Mouse (Mus musculus) erythroblast, embryonic 14.5 days (primary cell): Measurements from ENCODE around the gene Hcrtr1. TPM values are rescaled to one million over a fixed set of nuclear protein-coding genes. Genes with fewer than 3 reads are reported as not detected.

Experiments
- H3K27me3 ChIP-seq: 2 replicates; pipeline ENCODE4 v1.6.1; 2012; ENCODE audit warnings: inconsistent platforms; ENCODE audit not compliant: control insufficient read depth
- H3K36me3 ChIP-seq: 2 replicates; pipeline ENCODE4 v1.6.1; 2012; ENCODE audit warnings: mild to moderate bottlenecking, inconsistent platforms; ENCODE audit not compliant: control insufficient read depth
- H3K4me1 ChIP-seq: 2 replicates; pipeline ENCODE4 v1.6.1; 2012; ENCODE audit warnings: inconsistent platforms; ENCODE audit not compliant: control insufficient read depth
- H3K4me3 ChIP-seq: replicated peaks from 2 replicates; pipeline ENCODE3; 2012; ENCODE audit warnings: moderate library complexity, mild to moderate bottlenecking, inconsistent platforms
- H3K9me3 ChIP-seq: 2 replicates; pipeline ENCODE4 v1.6.1; 2012; ENCODE audit warnings: low read length, inconsistent platforms, mixed read lengths; ENCODE audit not compliant: control insufficient read depth
- GATA1 ChIP-seq: IDR thresholded peaks from 2 replicates; pipeline ENCODE4 v1.6.1; 2012; ENCODE audit warnings: low read length, inconsistent platforms, mixed read lengths
- TAL1 ChIP-seq: IDR thresholded peaks from 3 replicates; pipeline ENCODE4 v1.6.1; 2012; ENCODE audit warnings: low read length, inconsistent platforms, mixed read lengths
- polyA plus RNA-seq: library from polyadenylated mRNA; stranded (reverse); fragments of >175 nt; gene quantifications from 2 replicates; pipeline ENCODE4 v1.2.3, GENCODE M21; 2012

Hcrtr1 gene
- polyA plus RNA-seq, 1 experiment = not detected

DNA sequence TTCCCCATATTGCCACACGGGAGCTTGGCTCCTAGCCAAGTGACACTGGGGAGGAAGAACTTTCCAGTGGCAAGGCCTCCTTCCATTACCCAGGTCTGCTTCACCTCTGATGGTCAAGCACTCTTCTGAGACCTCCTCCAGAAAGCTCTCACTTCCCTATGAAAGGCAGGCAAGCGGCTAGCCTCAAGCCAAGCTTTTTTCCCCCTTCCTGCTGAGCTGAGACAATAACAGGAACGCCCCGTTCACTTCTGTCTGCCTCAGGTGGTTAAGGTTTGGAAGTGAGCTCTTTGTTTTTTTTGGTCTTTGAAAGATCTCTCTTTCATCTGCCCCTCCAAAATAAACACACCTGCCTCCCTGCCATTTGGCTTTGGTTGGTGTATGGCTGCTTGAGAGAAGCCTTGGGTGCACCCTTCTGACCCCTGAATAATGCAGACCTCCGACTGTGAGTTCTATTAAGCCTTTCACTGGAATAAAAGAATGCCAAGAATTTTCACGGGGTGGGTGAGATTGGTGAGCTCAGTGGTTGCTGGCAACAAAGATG is 37.0 kb downstream of the Hcrtr1 start, which contains the start of gene Pef1:
Gene Pef1, plus strand, starts transcription at position 448 of the 541 bp plus-strand sequence.
- no peaks in the 10 kb centered on the region for H3K36me3 ChIP-seq
- peaks cover 4% of the 10 kb centered on the region for H3K9me3 ChIP-seq
- TF ChIP-seq TAL1 (no peak), GATA1 (no peak)
- H3K4me1 ChIP-seq = peaks cover 12% of the 10 kb centered on the region
- no peak within 1 kb of the TSS for H3K4me3 ChIP-seq
- H3K27me3 ChIP-seq = peaks cover 12% of the 10 kb centered on the region

DNA sequence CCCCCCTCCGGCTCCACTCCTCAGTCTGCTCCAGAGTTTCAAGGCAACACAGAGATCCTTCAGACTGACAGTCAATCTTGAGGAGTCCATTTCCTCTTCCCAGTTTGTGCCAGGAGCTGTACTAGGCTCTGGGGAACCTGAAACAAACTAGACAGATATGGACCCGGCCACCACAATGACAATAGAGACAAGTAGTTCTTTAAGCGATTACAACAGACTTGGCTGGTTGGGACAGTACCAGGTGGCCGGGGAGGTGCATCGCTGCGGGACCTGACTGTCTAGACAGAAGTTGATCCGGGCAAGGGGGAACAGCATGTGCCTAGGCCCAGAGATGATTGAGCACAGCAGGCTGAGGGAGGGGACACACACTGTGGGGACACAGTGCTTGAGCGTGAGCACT is 38.0 kb downstream of the Hcrtr1 start:
- Histone ChIP-seq H3K27me3 (peaks cover 12% of the 10 kb centered on the region), H3K4me1 (peaks cover 3% of the 10 kb centered on the region), H3K4me3 (no peak overlapping the region), H3K36me3 (no peaks in the 10 kb centered on the region), H3K9me3 (peaks cover 4% of the 10 kb centered on the region)
- TF ChIP-seq TAL1 = no peak
- TF ChIP-seq GATA1 = no peak

DNA sequence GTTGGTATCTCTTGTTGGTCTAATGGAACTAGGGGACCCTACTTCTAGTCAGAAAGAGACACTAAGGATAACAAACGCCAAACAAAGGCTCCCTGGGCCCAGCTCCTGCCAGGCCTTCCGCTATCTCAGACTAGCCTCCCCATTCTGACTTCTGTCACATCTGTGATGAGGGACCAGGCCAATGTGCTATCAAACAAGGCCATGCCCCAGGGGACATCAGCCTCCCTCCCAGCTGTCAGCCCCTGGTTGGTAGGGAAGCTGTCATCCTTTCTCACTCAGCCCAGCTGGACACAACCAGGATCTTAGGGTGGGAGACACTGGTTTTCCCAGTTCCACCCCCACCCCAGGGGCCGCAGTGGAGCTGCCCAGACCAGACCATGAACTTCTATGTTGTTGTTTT is 44.0 kb downstream of the Hcrtr1 start:
- Histone ChIP-seq H3K9me3 (no peaks in the 10 kb centered on the region), H3K4me1 (no peaks in the 10 kb centered on the region), H3K4me3 (no peak overlapping the region), H3K27me3 (no peaks in the 10 kb centered on the region), H3K36me3 (no peaks in the 10 kb centered on the region)
- TF ChIP-seq GATA1 = no peak
- TF ChIP-seq TAL1 = no peak

DNA sequence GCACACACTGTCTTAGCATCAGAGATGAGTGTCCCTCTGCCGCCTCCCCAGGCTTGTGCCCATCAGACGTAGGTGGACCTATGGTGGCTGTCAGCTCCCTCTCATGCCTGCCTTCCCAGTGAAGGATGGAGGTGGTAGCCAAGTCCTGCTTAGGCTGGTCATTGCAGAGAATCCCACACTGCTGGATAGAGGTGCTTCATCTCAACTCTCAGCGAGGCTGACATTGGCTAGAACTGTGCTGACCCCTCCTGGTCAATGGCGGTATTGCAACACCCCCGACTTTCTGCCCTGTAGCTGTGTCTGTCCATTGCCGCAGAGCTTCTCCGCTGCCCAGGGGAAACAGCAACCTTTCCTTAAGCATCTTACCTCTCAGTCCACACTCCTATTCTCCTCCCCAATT is 51.9 kb downstream of the Hcrtr1 start:
- TF ChIP-seq TAL1 (no peak), GATA1 (no peak)
- H3K27me3 ChIP-seq = no peaks in the 10 kb centered on the region; the same call in 1 of the 2 replicates
- H3K9me3 ChIP-seq = no peaks in the 10 kb centered on the region
- no peaks in the 10 kb centered on the region for H3K36me3 ChIP-seq
- no peaks in the 10 kb centered on the region for H3K4me1 ChIP-seq
- no peak overlapping the region for H3K4me3 ChIP-seq

DNA sequence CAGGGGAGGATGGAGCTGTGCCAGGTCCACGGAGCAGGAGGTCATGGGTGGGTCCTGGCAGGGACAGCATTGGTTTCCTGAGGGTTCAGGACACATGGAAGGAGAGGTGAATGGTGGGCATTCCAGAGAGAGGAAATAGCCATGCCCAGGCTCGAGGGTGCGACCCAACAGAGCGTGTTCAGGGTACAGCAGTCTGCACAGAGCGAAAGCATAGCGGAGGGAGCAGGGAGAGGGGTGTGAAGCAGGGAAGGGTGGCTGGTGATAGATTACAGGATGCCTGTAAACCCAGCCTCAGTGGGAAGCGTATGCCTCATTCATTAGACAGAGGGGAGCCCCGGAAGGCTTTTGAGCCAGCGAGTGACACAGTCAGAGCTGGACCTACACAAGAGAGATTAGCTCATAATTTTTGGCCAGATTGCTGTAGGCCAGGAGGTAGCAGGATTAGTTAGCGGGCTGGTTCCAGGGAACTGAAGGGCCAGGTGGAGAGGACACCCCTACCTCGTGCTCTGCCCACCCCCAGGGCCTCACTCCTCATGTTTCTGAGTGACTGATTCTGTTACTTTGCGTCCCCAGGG is 53.8 kb downstream of the Hcrtr1 start:
- Histone ChIP-seq H3K27me3 (peaks cover 4% of the 10 kb centered on the region), H3K4me3 (no peak overlapping the region), H3K4me1 (no peaks in the 10 kb centered on the region), H3K36me3 (no peaks in the 10 kb centered on the region), H3K9me3 (no peaks in the 10 kb centered on the region)
- TF ChIP-seq TAL1 (no peak), GATA1 (no peak)

DNA sequence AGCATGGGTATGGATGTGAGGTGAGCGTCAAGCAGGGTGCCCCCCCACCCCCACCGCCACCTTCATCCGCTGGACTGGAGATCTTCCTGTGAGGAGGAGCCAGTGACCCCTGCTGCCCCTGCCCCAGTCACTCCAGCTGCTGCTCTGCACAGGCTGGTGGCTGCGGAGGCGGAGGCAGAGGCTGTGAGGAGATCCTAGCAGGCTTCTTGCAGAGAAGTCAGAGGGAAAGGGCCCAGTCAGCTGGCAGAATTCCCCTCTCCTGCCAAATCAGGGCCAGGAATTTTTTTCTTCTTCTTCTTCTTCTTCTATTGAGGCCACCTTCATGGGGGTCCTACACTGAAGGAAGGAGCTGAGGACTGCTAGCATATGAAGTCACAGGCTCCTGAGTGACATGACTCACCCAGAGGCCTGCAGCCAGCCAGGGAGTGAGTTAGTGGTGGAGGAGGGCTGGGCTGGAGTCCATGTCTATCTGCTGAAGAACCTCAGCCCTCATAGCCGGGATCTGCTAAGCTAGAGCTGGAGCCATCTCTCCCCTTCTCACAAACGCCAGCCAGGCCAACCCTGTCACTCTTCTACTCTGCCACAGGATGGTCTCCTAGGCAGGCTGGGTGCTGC is 54.7 kb downstream of the Hcrtr1 start:
- no peaks in the 10 kb centered on the region for H3K9me3 ChIP-seq
- TF ChIP-seq GATA1 (no peak), TAL1 (no peak)
- no peaks in the 10 kb centered on the region for H3K36me3 ChIP-seq
- H3K4me1 ChIP-seq = no peaks in the 10 kb centered on the region
- H3K27me3 ChIP-seq = peaks cover 7% of the 10 kb centered on the region
- H3K4me3 ChIP-seq = no peak overlapping the region

DNA sequence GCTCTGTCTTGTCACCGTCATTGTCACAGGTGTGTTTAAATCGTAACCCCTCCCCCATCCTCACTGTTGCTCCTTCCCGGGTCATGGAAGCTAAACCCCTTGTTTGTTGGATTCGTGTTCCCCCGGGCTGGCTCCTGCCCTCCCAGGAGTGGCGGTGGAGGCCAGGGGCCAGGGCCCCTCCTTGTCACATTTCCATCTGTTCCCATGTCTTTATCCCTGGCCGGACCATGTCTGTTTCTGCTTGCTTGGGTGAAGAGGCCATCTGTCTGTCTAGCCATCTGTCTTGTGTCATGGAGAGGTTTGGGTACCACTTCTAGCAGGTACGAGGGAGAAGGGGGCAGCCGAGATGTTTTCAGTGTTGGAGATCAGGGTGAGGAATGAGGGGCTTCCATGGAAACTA is 56.9 kb downstream of the Hcrtr1 start:
- Histone ChIP-seq H3K9me3 (no peaks in the 10 kb centered on the region), H3K4me3 (no peak overlapping the region), H3K36me3 (no peaks in the 10 kb centered on the region), H3K27me3 (peaks cover 21% of the 10 kb centered on the region), H3K4me1 (no peaks in the 10 kb centered on the region)
- TF ChIP-seq GATA1 (no peak), TAL1 (no peak)

DNA sequence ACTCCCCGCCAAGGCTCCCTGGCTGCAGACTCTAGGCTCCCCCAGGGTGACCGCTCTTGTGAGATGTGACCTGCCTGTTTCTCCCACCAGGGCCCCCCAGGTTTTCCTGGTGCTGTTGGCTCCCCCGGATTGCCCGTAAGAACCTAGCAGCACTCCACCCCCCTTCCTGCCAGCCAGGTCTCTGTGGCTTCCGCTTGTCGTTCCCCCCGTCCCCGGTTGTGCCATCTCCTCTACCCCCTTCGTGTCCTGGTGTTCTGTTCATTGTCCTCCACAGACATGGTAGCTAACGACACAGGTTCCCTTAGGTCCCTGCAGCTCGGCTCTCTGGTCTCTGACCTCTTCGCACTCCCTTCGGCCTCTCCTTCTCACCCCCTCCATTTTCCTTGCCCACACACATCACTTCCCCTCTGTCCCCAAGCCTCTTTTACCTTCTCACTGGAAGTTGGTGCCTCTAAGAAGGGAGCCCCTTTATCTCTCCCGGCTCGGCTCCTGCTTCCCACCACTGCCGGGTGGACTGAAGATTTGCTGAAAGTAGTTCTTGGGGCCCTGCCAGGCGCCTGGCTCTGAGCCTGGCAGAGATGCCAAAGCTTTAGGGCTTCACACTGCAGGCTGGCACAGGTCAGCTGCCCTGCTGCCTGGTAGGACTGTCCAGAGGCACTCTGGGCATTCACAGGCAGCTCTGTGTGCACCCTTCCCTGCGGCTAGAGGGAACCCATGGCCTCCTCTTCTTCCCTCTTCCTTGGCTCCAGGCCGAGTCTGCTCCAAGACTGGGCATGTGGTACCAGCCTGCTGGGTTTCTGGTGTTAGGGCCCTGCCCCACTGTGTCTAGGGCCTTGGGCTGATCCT is 57.6 kb downstream of the Hcrtr1 start:
- TF ChIP-seq TAL1 = no peak
- TF ChIP-seq GATA1 = no peak
- peaks cover 25% of the 10 kb centered on the region for H3K27me3 ChIP-seq

More for the DNA sequence above, 57.6 kb downstream of the Hcrtr1 start:
- Histone ChIP-seq H3K4me3 (no peak overlapping the region), H3K9me3 (no peaks in the 10 kb centered on the region), H3K4me1 (no peaks in the 10 kb centered on the region), H3K36me3 (no peaks in the 10 kb centered on the region)

Other genes with a start within 250 kb of the Hcrtr1 start
- gene Spocd1, start 210.1 kb downstream of the Hcrtr1 start, polyA plus RNA-seq = not detected in 2 replicates
- 0.02 TPM in 1 of 2 replicates, not detected in the other for gene Adgrb2, start 154.5 kb downstream of the Hcrtr1 start, polyA plus RNA-seq
- not detected in 2 replicates for gene Col16a1, start 91.5 kb downstream of the Hcrtr1 start, polyA plus RNA-seq
- 3.1 and 3.8 TPM in 2 replicates for gene Pef1, start 36.8 kb downstream of the Hcrtr1 start, polyA plus RNA-seq
- gene Tinagl1, start 35.8 kb upstream of the Hcrtr1 start, polyA plus RNA-seq = 58.6 and 58.7 TPM in 2 replicates
- not detected in 2 replicates for gene Gm853, start 83.0 kb upstream of the Hcrtr1 start, polyA plus RNA-seq
- gene Serinc2, start 139.8 kb upstream of the Hcrtr1 start, polyA plus RNA-seq = not detected in 2 replicates
- not detected in 2 replicates for gene Fabp3, start 169.2 kb upstream of the Hcrtr1 start, polyA plus RNA-seq
- gene Gm10570, start 169.3 kb upstream of the Hcrtr1 start, polyA plus RNA-seq = not detected in 2 replicates
- 3.1 and 3.2 TPM in 2 replicates for gene Zcchc17, start 220.6 kb upstream of the Hcrtr1 start, polyA plus RNA-seq
- 6.1 TPM in 2 replicates for gene Snrnp40, start 220.8 kb upstream of the Hcrtr1 start, polyA plus RNA-seq